Mouse (Mus musculus): ENCODE measurements at regions not wholly inside any gene's neighbourhood (a gene's known extent, or its start where the extent isn't known, plus 50 kb on each side); places are given as distances from the start of the nearest gene placed in this dataset.

DNA sequence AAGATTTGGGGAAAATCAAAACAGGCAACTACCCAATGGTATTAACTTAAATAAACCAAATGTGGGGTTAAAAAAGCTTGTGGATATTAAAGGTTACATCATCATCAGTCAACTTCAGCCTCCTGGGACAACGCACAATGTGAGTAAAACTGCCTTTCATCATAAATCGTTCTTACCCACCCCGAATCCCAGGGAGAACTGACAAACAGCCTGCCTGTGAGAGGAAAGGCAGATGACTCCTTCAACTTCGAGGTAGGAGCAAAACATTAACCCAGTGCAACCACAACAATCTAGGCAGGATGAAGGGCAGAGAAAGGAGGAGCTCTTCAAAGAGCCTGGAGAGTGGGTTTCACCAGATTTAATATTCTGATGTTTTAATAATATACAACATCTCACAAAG lies 135.3 kb upstream of the Gm37988 start:
- DNase-seq (ENCODE audit: low read depth, low spot score): no peak

DNA sequence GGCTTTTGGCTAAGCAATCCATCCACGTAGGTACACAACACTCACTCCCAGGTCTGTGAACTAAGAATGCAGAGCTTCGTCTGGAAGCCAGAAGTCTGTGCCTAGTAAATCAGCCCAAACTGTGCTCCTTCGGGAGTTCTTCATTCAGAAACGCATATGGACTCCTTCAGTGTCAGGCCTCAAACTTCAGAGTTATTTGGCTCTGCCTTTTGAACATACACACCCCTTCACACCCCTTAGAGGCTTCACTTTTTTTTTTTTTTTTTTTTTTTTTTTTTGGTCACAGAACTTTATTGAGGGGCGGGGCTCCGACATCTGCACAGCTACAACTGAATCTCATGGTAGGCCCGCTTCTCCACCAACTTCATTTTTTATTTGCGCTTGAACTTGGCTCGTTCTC lies 120.1 kb upstream of the Gm37988 start:
- no peak for DNase-seq (ENCODE audit: low read depth, low spot score)

DNA sequence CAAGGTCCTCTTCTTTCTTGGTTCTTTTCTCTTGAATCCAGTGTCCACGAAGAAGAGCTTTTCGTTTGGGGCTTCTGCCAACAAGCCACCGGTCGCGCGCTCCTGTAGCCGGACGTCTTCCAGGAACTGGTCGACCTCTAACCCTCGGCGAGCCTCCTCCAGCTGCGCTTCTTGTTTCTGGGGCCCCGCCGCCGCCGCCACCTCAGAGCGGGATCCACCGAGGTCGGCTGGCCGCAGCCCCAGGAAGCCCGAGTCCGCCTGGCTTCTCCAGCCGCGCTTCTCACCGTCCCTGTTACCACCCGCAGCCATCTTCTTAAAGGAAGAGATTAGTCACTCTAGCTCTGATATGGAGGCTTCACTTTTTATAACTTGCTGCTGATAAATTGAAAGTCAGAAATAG lies 118.6 kb upstream of the Gm37988 start:
- DNase-seq (ENCODE audit: low read depth, low spot score): no peak

DNA sequence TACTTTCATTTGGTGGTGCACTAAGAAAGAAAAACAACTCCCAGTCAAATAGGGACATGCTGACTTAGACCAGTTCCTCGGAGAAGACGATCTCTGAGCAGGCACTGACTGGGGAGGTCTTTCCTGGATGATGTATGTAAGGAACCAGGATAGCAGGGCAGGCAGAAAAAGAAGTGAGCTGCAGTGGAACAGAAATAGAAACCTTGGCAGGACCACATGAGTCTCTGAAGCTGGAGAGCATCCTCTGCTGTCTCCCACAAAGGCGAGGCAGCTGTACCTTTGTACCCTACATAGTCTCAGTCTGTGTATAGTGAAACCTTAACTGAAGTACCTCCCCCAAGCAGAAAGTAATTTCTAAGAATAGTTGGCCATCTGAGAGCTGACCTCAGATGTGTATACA lies 104.4 kb upstream of the Gm37988 start:
- no peak for DNase-seq (ENCODE audit: low read depth, low spot score)

DNA sequence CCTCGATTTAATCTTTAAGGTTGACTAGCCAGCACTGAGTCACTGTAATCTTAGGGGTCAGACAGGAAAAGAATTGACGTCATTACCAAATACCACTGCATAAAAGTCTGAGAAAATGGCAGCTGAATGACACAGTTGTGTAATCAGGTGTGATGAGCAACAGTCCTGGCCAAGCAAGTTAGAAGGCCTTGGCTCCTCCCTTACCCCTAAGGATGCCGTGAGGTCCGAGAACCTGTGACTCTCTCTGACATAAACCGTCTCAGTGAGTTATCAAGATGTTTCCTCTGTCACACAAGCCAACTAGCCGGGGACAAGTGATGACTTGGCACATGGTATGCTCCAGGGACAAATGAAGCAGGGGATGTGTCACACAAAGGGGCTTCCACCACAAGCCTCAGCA lies 101.5 kb upstream of the Gm37988 start:
- DNase-seq (ENCODE audit: low read depth, low spot score): no peak

DNA sequence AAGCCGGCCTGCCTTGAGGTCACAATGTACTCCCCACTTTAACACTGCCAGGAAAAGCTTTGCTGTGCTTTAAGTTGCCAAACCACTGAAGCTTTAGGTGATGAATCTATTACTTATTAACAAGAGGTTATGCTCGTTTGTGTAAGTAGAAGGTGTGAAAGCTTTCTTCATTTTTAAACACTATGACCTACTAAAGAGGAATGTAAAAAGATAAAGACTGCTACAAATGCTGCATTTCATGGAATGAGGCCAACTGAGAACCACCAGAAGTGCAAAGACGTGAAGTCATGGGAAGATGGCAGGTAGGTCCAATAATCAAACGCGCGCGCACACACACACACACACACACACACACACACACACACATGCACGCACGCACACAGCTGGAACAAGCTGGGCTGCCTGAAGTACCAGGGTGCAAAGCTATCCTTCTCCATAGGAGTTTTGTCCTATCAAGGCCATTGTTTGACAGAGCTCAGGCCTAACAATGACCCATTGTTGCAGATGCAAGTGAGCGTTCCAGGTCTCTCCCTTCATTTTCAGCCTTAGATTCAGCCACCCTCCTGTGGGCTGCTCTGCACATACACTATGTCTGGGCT lies 85.3 kb upstream of the Gm37988 start:
- no peak for DNase-seq (ENCODE audit: low read depth, low spot score)
